ENCODE assay signal across 8 mouse cellular contexts in genomic region chr1:4571299-4572202, GRCm38 (mm10).
DNase-seq lines count a peak whose midpoint lies in the region; ATAC-seq lines count a peak whose summit lies in the region.

No protein-coding gene starts in this region.

- peak overlapping the region; percentile 83 for H3K9ac ChIP-seq in forebrain, embryonic 13.5 days
- H3K9ac ChIP-seq in heart, embryonic 16.5 days (ENCODE audit: low read length) = peak overlapping the region; percentile 79
- peak overlapping the region; percentile 39; the same call in 1 of the 2 replicates for H3K9ac ChIP-seq in liver, embryonic 13.5 days
- H3K9ac ChIP-seq in neural tube, embryonic 12.5 days = peak overlapping the region; percentile 75

- no peaks in the 10 kb centered on the region for H3K27me3 ChIP-seq in forebrain, embryonic 13.5 days
- no peaks in the 10 kb centered on the region for H3K27me3 ChIP-seq in heart, embryonic 16.5 days (ENCODE audit: control insufficient read depth, insufficient read depth, low read length)
- H3K27me3 ChIP-seq in liver, embryonic 13.5 days = peaks cover 11% of the 10 kb centered on the region
- no peaks in the 10 kb centered on the region for H3K27me3 ChIP-seq in neural tube, embryonic 12.5 days (replicated peaks)

- H3K36me3 ChIP-seq in forebrain, embryonic 13.5 days (ENCODE audit: poor library complexity, severe bottlenecking) = no peaks in the 10 kb centered on the region
- H3K36me3 ChIP-seq in heart, embryonic 16.5 days (ENCODE audit: control insufficient read depth, insufficient read depth) = no peaks in the 10 kb centered on the region
- no peaks in the 10 kb centered on the region for H3K36me3 ChIP-seq in liver, embryonic 13.5 days
- H3K36me3 ChIP-seq in neural tube, embryonic 12.5 days = no peaks in the 10 kb centered on the region

- 0% methylated on average over 43 of the region's 58 CpGs for WGBS in forebrain, embryonic 13.5 days
- under 1% methylated on average over 58 of the region's 58 CpGs for WGBS in heart, embryonic 16.5 days
- 1% methylated on average over 58 of the region's 58 CpGs for WGBS in liver, embryonic 13.5 days (ENCODE audit: insufficient replicate concordance)
- WGBS in neural tube, embryonic 12.5 days = under 1% methylated on average over 48 of the region's 58 CpGs

- H3K4me2 ChIP-seq in forebrain, embryonic 13.5 days = peak overlapping the region; percentile 73
- H3K4me2 ChIP-seq in heart, embryonic 16.5 days (ENCODE audit: low read depth, low read length) = peak overlapping the region; percentile 95
- H3K4me2 ChIP-seq in liver, embryonic 13.5 days = peak overlapping the region; percentile 70
- peak overlapping the region; percentile 72 for H3K4me2 ChIP-seq in neural tube, embryonic 12.5 days (replicated peaks)

- DNase-seq in 3134 (ENCODE audit: extremely low read depth, insufficient read length, low spot score) = peak; percentile 8
- DNase-seq in kidney, postnatal 25 days = peak; percentile 75 to 90
- peak; percentile 6 for DNase-seq in liver, embryonic 13.5 days
- peak; percentile 31 for DNase-seq in urinary bladder, postnatal 25 days (ENCODE audit: low spot score)

- peak overlapping the region; percentile 46 for H3K4me3 ChIP-seq in brown adipose tissue, adult 24 weeks (ENCODE audit: insufficient read depth, low read depth, low read length)
- H3K4me3 ChIP-seq in forebrain, embryonic 13.5 days = peak overlapping the region; percentile 64
- H3K4me3 ChIP-seq in heart, embryonic 16.5 days (ENCODE audit: low read length) = peak overlapping the region; percentile 66
- peak overlapping the region; percentile 54 for H3K4me3 ChIP-seq in liver, embryonic 13.5 days (replicated peaks)
- peak overlapping the region; percentile 50 for H3K4me3 ChIP-seq in neural tube, embryonic 12.5 days

- H3K27ac ChIP-seq in brown adipose tissue, adult 24 weeks (replicated peaks; ENCODE audit: low read depth, low read length) = peak overlapping the region; percentile 88
- H3K27ac ChIP-seq in forebrain, embryonic 13.5 days = peak overlapping the region; percentile 85
- H3K27ac ChIP-seq in heart, embryonic 16.5 days (ENCODE audit: low read length) = peak overlapping the region; percentile 86
- H3K27ac ChIP-seq in liver, embryonic 13.5 days = no peak overlapping the region
- H3K27ac ChIP-seq in neural tube, embryonic 12.5 days = peak overlapping the region; percentile 84

- peak; percentile 95 for ATAC-seq in forebrain, embryonic 13.5 days
- ATAC-seq in heart, embryonic 16.5 days (replicated peaks; ENCODE audit: extremely low read depth, insufficient read depth, low FRiP score) = peak; percentile 91
- ATAC-seq in liver, embryonic 13.5 days (ENCODE audit: low read depth) = peak; percentile 82
- peak; percentile 97 for ATAC-seq in neural tube, embryonic 12.5 days (ENCODE audit: low FRiP score, low read depth)

- H3K9me3 ChIP-seq in forebrain, embryonic 13.5 days (replicated peaks) = no peaks in the 10 kb centered on the region
- no peaks in the 10 kb centered on the region for H3K9me3 ChIP-seq in heart, embryonic 16.5 days (replicated peaks; ENCODE audit: control insufficient read depth, low read length)
- no peaks in the 10 kb centered on the region for H3K9me3 ChIP-seq in liver, embryonic 13.5 days (replicated peaks)
- peaks cover 4% of the 10 kb centered on the region; the same call in 1 of the 2 replicates for H3K9me3 ChIP-seq in neural tube, embryonic 12.5 days

- peaks cover 2% of the 10 kb centered on the region; the same call in 1 of the 2 replicates for H3K4me1 ChIP-seq in brown adipose tissue, adult 24 weeks (ENCODE audit: control insufficient read depth, insufficient read depth, insufficient read length, low read length)
- H3K4me1 ChIP-seq in forebrain, embryonic 13.5 days = no peaks in the 10 kb centered on the region
- H3K4me1 ChIP-seq in heart, embryonic 16.5 days (ENCODE audit: control insufficient read depth, insufficient read depth, low read length) = peaks cover 2% of the 10 kb centered on the region; the same call in 1 of the 2 replicates
- no peaks in the 10 kb centered on the region; the same call in 1 of the 2 replicates for H3K4me1 ChIP-seq in liver, embryonic 13.5 days (replicated peaks)
- H3K4me1 ChIP-seq in neural tube, embryonic 12.5 days = no peaks in the 10 kb centered on the region; the same call in 1 of the 2 replicates

Comparison
In these comparisons a context has a peak if more than half of its experiments do, and no peak if none do; other contexts are left out.
1. DNase-seq: peak in every context shown above with its lines; median percentile 82 in kidney, postnatal 25 days; 31 in urinary bladder, postnatal 25 days; 8 in 3134; 6 in liver, embryonic 13.5 days.